Mouse (Mus musculus) ovary, postnatal 10 days (tissue): ENCODE results near the gene Gm42715.

Experiments used
- DNase-seq: peaks from one replicate; pipeline ENCODE4 v3.0.0; 2022; ENCODE audit warnings: low spot score

Gene Gm42715

GRCm38 (mm10) chr7:127585031-127585430 is 65.6 kb downstream of the Gm42715 start:
- DNase-seq, result no peak

GRCm38 (mm10) chr7:127586149-127586548 is 66.8 kb downstream of the Gm42715 start:
- DNase-seq, result no peak

GRCm38 (mm10) chr7:127587196-127587595 is 67.8 kb downstream of the Gm42715 start:
- no peak for DNase-seq

- peak; percentile 85 for DNase-seq
Observed at GRCm38 (mm10) chr7:127588011-127588871, 68.9 kb downstream of the Gm42715 start, which contains the start of the genes Ccdc189 and Rnf40. Gene Ccdc189 (minus strand): TSS chr7:127588595. Gene Rnf40 (plus strand): TSS chr7:127588767.

GRCm38 (mm10) chr7:127588901-127589300 is 69.5 kb downstream of the Gm42715 start:
- no peak for DNase-seq

GRCm38 (mm10) chr7:127589637-127590036 is 70.3 kb downstream of the Gm42715 start:
- DNase-seq, result no peak

GRCm38 (mm10) chr7:127591108-127591507 is 71.7 kb downstream of the Gm42715 start:
- DNase-seq, result no peak

- no peak for DNase-seq
Observed at GRCm38 (mm10) chr7:127592575-127592974, 73.2 kb downstream of the Gm42715 start.

GRCm38 (mm10) chr7:127596747-127597146 is 77.4 kb downstream of the Gm42715 start:
- no peak for DNase-seq

GRCm38 (mm10) chr7:127600612-127601011 is 81.2 kb downstream of the Gm42715 start:
- no peak for DNase-seq

GRCm38 (mm10) chr7:127601735-127602134 is 82.4 kb downstream of the Gm42715 start:
- no peak for DNase-seq

GRCm38 (mm10) chr7:127602903-127603302 is 83.5 kb downstream of the Gm42715 start:
- no peak for DNase-seq

- DNase-seq, result no peak
Observed at GRCm38 (mm10) chr7:127604256-127604655, 84.9 kb downstream of the Gm42715 start.

GRCm38 (mm10) chr7:127607150-127607549 is 87.8 kb downstream of the Gm42715 start:
- DNase-seq, result no peak

- no peak for DNase-seq
Observed at GRCm38 (mm10) chr7:127611011-127611410, 91.6 kb downstream of the Gm42715 start.

- no peak for DNase-seq
Observed at GRCm38 (mm10) chr7:127611561-127611960, 92.2 kb downstream of the Gm42715 start.

GRCm38 (mm10) chr7:127613501-127613900 is 94.1 kb downstream of the Gm42715 start:
- no peak for DNase-seq

- no peak for DNase-seq
Observed at GRCm38 (mm10) chr7:127614091-127614490, 94.7 kb downstream of the Gm42715 start.

GRCm38 (mm10) chr7:127614511-127614890 is 95.1 kb downstream of the Gm42715 start:
- peak; percentile 33 for DNase-seq

- peak; percentile 73 for DNase-seq
Observed at GRCm38 (mm10) chr7:127614891-127615843, 95.8 kb downstream of the Gm42715 start, which contains the start of gene Zfp629. Gene Zfp629 (minus strand): TSS chr7:127615797.

- no peak for DNase-seq
Observed at GRCm38 (mm10) chr7:127616336-127616735, 97.0 kb downstream of the Gm42715 start.
